Mouse (Mus musculus): ENCODE data around the gene Kcnn3. TPM values are rescaled to one million over a fixed set of nuclear protein-coding genes. Genes with fewer than 3 reads are reported as not detected.

The Kcnn3 gene
- polyA plus RNA-seq, 1 experiment from 2014 or later = 9.0 TPM

- WGBS = 42% methylated on average over 4 of the region's 4 CpGs
- ATAC-seq = no peak
- no peak overlapping the region for H3K4me3 ChIP-seq (ENCODE audit: low read length)
- no peaks in the 10 kb centered on the region for H3K27me3 ChIP-seq (replicated peaks; ENCODE audit: control insufficient read depth, insufficient read depth, low read length)
- H3K27ac ChIP-seq (ENCODE audit: low read depth, low read length) = no peak overlapping the region
- H3K36me3 ChIP-seq (ENCODE audit: control insufficient read depth, insufficient read depth, low read length) = no peaks in the 10 kb centered on the region
- no peaks in the 10 kb centered on the region for H3K9me3 ChIP-seq (ENCODE audit: control insufficient read depth, low read length)
- no peak overlapping the region for H3K9ac ChIP-seq (ENCODE audit: low read depth, low read length)
- peaks cover 28% of the 10 kb centered on the region for H3K4me1 ChIP-seq (ENCODE audit: control insufficient read depth, insufficient read depth, low read depth, low read length)
- H3K4me2 ChIP-seq (ENCODE audit: low read length) = no peak overlapping the region
Observed at GRCm38 (mm10) chr3:89626556-89626955, 106.6 kb downstream of the Kcnn3 start.

- H3K27ac ChIP-seq (ENCODE audit: low read depth, low read length) = no peak overlapping the region
Observed at GRCm38 (mm10) chr3:89629811-89630210, 109.8 kb downstream of the Kcnn3 start.

GRCm38 (mm10) chr3:89631750-89632149, 111.8 kb downstream of the Kcnn3 start:
- no peak overlapping the region for H3K4me3 ChIP-seq (ENCODE audit: low read length)
- H3K36me3 ChIP-seq (ENCODE audit: control insufficient read depth, insufficient read depth, low read length) = no peaks in the 10 kb centered on the region
- no peak overlapping the region for H3K4me2 ChIP-seq (ENCODE audit: low read length)
- 76% methylated on average over 5 of the region's 5 CpGs for WGBS
- no peaks in the 10 kb centered on the region for H3K9me3 ChIP-seq (ENCODE audit: control insufficient read depth, low read length)
- H3K27ac ChIP-seq (ENCODE audit: low read depth, low read length) = no peak overlapping the region
- peaks cover 11% of the 10 kb centered on the region for H3K4me1 ChIP-seq (ENCODE audit: control insufficient read depth, insufficient read depth, low read depth, low read length)
- H3K9ac ChIP-seq (ENCODE audit: low read depth, low read length) = no peak overlapping the region
- H3K27me3 ChIP-seq (replicated peaks; ENCODE audit: control insufficient read depth, insufficient read depth, low read length) = no peaks in the 10 kb centered on the region
- no peak for ATAC-seq

More at GRCm38 (mm10) chr3:89629811-89630210, 109.8 kb downstream of the Kcnn3 start:
- no peaks in the 10 kb centered on the region for H3K36me3 ChIP-seq (ENCODE audit: control insufficient read depth, insufficient read depth, low read length)
- no peak overlapping the region for H3K4me2 ChIP-seq (ENCODE audit: low read length)
- no peak overlapping the region for H3K9ac ChIP-seq (ENCODE audit: low read depth, low read length)
- no peak for ATAC-seq
- no peak overlapping the region for H3K4me3 ChIP-seq (ENCODE audit: low read length)
- no peaks in the 10 kb centered on the region for H3K27me3 ChIP-seq (replicated peaks; ENCODE audit: control insufficient read depth, insufficient read depth, low read length)
- H3K4me1 ChIP-seq (ENCODE audit: control insufficient read depth, insufficient read depth, low read depth, low read length) = peaks cover 29% of the 10 kb centered on the region
- no peaks in the 10 kb centered on the region for H3K9me3 ChIP-seq (ENCODE audit: control insufficient read depth, low read length)
- WGBS = 71% methylated on average over 3 of the region's 3 CpGs

- peak; percentile 43; the same call in 1 of the 2 replicates for ATAC-seq
- no peaks in the 10 kb centered on the region for H3K9me3 ChIP-seq (ENCODE audit: control insufficient read depth, low read length)
- no peak overlapping the region for H3K27ac ChIP-seq (ENCODE audit: low read depth, low read length)
- H3K4me1 ChIP-seq (ENCODE audit: control insufficient read depth, insufficient read depth, low read depth, low read length) = peaks cover 11% of the 10 kb centered on the region
- WGBS = 58% methylated on average over 6 of the region's 6 CpGs
- H3K9ac ChIP-seq (ENCODE audit: low read depth, low read length) = no peak overlapping the region
- no peaks in the 10 kb centered on the region for H3K27me3 ChIP-seq (replicated peaks; ENCODE audit: control insufficient read depth, insufficient read depth, low read length)
- no peak overlapping the region for H3K4me2 ChIP-seq (ENCODE audit: low read length)
- no peaks in the 10 kb centered on the region for H3K36me3 ChIP-seq (ENCODE audit: control insufficient read depth, insufficient read depth, low read length)
- no peak overlapping the region for H3K4me3 ChIP-seq (ENCODE audit: low read length)
Observed at GRCm38 (mm10) chr3:89633531-89633930, 113.6 kb downstream of the Kcnn3 start.

GRCm38 (mm10) chr3:89633941-89634340, 114.0 kb downstream of the Kcnn3 start:
- ATAC-seq = peak; percentile 18; the same call in 1 of the 2 replicates
- WGBS = 65% methylated on average over 6 of the region's 6 CpGs
- H3K36me3 ChIP-seq (ENCODE audit: control insufficient read depth, insufficient read depth, low read length) = no peaks in the 10 kb centered on the region
- H3K27me3 ChIP-seq (replicated peaks; ENCODE audit: control insufficient read depth, insufficient read depth, low read length) = no peaks in the 10 kb centered on the region
- no peak overlapping the region for H3K27ac ChIP-seq (ENCODE audit: low read depth, low read length)
- H3K4me1 ChIP-seq (ENCODE audit: control insufficient read depth, insufficient read depth, low read depth, low read length) = peaks cover 11% of the 10 kb centered on the region
- no peak overlapping the region for H3K4me3 ChIP-seq (ENCODE audit: low read length)
- H3K9me3 ChIP-seq (ENCODE audit: control insufficient read depth, low read length) = no peaks in the 10 kb centered on the region
- H3K9ac ChIP-seq (ENCODE audit: low read depth, low read length) = no peak overlapping the region
- no peak overlapping the region for H3K4me2 ChIP-seq (ENCODE audit: low read length)

- 59% methylated on average over 3 of the region's 3 CpGs for WGBS
- Histone ChIP-seq H3K9me3 (ENCODE audit: control insufficient read depth, low read length) (no peaks in the 10 kb centered on the region), H3K9ac (ENCODE audit: low read depth, low read length) (no peak overlapping the region), H3K4me1 (ENCODE audit: control insufficient read depth, insufficient read depth, low read depth, low read length) (peaks cover 4% of the 10 kb centered on the region; the same call in 1 of the 2 replicates), H3K4me2 (ENCODE audit: low read length) (no peak overlapping the region), H3K36me3 (ENCODE audit: control insufficient read depth, insufficient read depth, low read length) (no peaks in the 10 kb centered on the region), H3K27me3 (replicated peaks; ENCODE audit: control insufficient read depth, insufficient read depth, low read length) (no peaks in the 10 kb centered on the region), H3K27ac (ENCODE audit: low read depth, low read length) (no peak overlapping the region), H3K4me3 (ENCODE audit: low read length) (no peak overlapping the region)
- ATAC-seq = no peak
Observed at GRCm38 (mm10) chr3:89640804-89641203, 120.8 kb downstream of the Kcnn3 start.

GRCm38 (mm10) chr3:89643391-89643790, 123.4 kb downstream of the Kcnn3 start:
- no peak for ATAC-seq

GRCm38 (mm10) chr3:89646813-89647255, 126.9 kb downstream of the Kcnn3 start:
- Histone ChIP-seq H3K27me3 (replicated peaks; ENCODE audit: control insufficient read depth, insufficient read depth, low read length) (no peaks in the 10 kb centered on the region), H3K4me1 (ENCODE audit: control insufficient read depth, insufficient read depth, low read depth, low read length) (peaks cover 24% of the 10 kb centered on the region), H3K4me3 (ENCODE audit: low read length) (no peak overlapping the region), H3K27ac (ENCODE audit: low read depth, low read length) (peak overlapping the region; percentile 81), H3K9ac (ENCODE audit: low read depth, low read length) (peak overlapping the region; percentile 17; the same call in 1 of the 2 replicates), H3K9me3 (ENCODE audit: control insufficient read depth, low read length) (no peaks in the 10 kb centered on the region), H3K36me3 (ENCODE audit: control insufficient read depth, insufficient read depth, low read length) (no peaks in the 10 kb centered on the region), H3K4me2 (ENCODE audit: low read length) (no peak overlapping the region)
- peak; percentile 63 for ATAC-seq
- WGBS = 31% methylated on average over 5 of the region's 5 CpGs

More at GRCm38 (mm10) chr3:89643391-89643790, 123.4 kb downstream of the Kcnn3 start:
- no peak overlapping the region; the same call in 1 of the 2 replicates for H3K9ac ChIP-seq (ENCODE audit: low read depth, low read length)
- no peaks in the 10 kb centered on the region for H3K27me3 ChIP-seq (replicated peaks; ENCODE audit: control insufficient read depth, insufficient read depth, low read length)
- no peak overlapping the region for H3K4me3 ChIP-seq (ENCODE audit: low read length)
- H3K4me1 ChIP-seq (ENCODE audit: control insufficient read depth, insufficient read depth, low read depth, low read length) = peaks cover 24% of the 10 kb centered on the region
- no peaks in the 10 kb centered on the region for H3K36me3 ChIP-seq (ENCODE audit: control insufficient read depth, insufficient read depth, low read length)
- H3K9me3 ChIP-seq (ENCODE audit: control insufficient read depth, low read length) = no peaks in the 10 kb centered on the region
- 60% methylated on average over 8 of the region's 8 CpGs for WGBS
- no peak overlapping the region for H3K4me2 ChIP-seq (ENCODE audit: low read length)
- H3K27ac ChIP-seq (ENCODE audit: low read depth, low read length) = no peak overlapping the region

- Histone ChIP-seq H3K4me2 (ENCODE audit: low read length) (no peak overlapping the region), H3K27ac (ENCODE audit: low read depth, low read length) (peak overlapping the region; percentile 81), H3K9ac (ENCODE audit: low read depth, low read length) (no peak overlapping the region), H3K36me3 (ENCODE audit: control insufficient read depth, insufficient read depth, low read length) (no peaks in the 10 kb centered on the region), H3K27me3 (replicated peaks; ENCODE audit: control insufficient read depth, insufficient read depth, low read length) (no peaks in the 10 kb centered on the region), H3K9me3 (ENCODE audit: control insufficient read depth, low read length) (no peaks in the 10 kb centered on the region), H3K4me3 (ENCODE audit: low read length) (no peak overlapping the region), H3K4me1 (ENCODE audit: control insufficient read depth, insufficient read depth, low read depth, low read length) (peaks cover 24% of the 10 kb centered on the region)
- peak; percentile 72 for ATAC-seq
- 17% methylated on average over 6 of the region's 6 CpGs for WGBS
Observed at GRCm38 (mm10) chr3:89647268-89647874, 127.4 kb downstream of the Kcnn3 start.
